Mouse (Mus musculus) CD4-positive helper T cell, adult 2 months (primary cell): ENCODE measurements around the gene Ppfia4.
A peak's percentile ranks its signal among the peaks of the same experiment; 100 is the strongest.

ENCODE experiments used
- DNase-seq: peaks from one replicate; pipeline ENCODE4 v3.0.0-alpha.2; 2012; ENCODE audit warnings: low read depth, missing footprints, low spot score

The Ppfia4 gene

DNA sequence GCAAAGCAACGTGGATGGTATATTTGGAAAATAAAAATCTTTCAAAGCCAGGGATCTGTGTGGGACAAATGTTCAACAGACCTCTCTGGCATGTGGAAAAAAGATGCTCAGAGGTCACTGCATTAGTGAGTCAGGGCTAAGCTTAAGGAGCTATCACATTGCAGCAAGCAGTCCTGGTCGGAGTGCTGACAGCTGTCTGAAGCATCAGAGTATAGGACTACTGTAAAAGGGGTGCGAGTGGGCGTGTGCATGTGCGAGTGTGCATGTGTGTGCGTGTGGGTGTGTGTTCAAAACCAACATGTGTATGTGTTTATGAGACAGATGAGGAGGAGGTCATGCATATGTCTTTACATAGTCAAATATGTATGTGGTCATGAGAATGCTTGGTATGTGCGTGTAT is 6.4 kb upstream of the Ppfia4 start:
- DNase-seq: no peak

DNA sequence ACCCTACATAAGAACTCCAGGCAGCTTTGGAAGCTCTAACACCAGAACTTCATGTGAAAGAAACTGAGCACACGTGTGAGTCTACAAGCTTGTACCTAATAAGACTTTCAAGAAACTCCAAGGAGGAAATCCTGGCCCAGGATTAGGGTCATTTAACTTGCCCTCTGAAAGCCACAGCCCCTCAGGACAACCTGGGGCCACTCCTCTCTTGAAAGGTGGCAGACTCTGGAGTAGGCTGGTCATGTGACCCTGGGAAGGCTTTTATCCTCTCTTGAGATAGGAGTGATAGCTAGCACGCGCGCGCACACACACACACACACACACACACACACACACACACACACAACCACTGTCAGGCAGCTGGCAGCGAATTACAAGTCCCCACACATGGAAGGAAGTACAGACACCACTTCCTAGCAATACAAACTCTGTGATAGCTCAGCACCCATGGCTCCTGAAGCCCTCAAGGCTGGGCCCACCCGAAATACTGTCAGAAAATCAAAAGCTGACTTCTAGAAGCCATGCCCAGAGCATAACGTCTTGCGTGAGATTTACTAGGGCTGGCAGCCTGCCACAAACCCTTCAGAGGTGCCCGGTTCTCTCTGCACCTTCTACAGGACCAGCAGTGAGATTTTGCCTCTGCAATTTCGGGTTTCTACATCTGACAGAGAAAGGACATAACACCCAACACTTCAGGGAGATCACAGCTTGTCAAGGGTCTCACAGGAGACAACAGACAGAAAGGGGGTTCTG is 4.4 kb upstream of the Ppfia4 start:
- no peak for DNase-seq

- DNase-seq: no peak
These were observed 3.4 kb upstream of the Ppfia4 start for GRCm38 (mm10) chr1:134335924-134336810.

DNA sequence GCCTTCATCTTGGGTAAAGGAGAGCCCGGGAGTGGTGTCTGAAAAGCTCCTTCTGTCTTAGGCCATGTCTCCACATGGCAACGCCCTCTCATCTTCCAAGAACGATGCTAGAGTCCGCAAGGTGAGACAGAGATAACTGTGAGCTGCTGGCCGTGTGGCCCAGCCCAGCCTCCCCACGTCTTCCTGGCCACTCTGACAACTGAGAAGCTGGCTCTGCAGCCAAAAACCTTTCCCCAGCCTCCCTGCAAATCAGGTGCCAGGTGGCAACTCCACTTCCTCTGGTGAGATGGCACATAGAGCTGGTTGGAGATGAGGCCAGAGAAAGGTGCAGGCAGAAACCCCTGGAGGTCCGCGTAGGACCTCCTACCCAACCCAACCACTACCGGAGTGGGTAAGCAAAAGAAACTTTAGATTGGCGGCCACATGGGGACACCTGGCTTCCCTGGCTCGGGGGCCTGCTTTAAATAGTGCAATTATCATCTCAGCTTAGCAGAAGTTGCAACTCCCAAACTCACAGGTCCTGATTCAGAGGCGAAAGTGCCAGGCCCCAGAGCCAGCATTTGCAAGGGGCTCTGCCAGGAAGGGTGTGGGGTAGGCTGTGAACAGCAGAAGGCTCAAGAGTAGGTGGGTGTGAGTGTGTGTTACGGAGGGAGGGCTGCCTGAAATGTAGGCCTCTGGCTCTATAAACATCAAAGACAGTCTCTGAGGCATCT is 2.6 kb upstream of the Ppfia4 start:
- no peak for DNase-seq

DNA sequence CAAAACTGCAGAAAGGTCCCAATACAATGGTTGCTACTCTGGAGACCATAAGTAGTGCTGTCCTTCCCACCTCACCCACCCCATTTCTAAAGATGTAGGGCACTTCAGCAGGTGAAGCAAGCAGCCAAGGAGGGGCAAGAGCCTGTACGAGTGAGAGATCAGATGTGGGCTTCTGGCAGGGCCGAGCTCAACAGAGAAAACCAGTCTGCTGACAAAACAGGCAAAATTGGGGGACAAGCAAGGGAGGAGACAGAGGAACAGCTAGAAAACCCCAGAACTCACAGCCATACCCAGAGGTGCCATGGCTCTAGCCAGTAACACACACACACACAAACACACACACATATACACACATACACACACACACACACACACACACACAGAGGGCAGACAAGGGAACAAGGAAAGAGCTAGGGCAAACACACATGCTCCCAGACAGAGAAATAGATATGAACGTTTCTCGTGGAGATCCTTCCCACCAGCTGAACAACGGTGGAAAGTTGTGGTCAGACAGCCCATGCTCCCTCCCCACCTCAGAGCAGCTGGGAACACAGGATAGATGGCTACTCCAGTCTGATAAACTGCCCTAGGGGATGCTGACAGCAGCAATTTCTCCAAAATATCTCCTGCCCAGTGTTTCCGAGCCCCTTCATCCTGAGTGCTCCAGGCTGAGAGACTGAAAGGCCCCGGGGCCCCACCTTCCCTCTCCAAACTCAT is 1.5 kb upstream of the Ppfia4 start:
- no peak for DNase-seq

GRCm38 (mm10) chr1:134333371-134334110 is 813 bp upstream of the Ppfia4 start:
- no peak for DNase-seq

DNA sequence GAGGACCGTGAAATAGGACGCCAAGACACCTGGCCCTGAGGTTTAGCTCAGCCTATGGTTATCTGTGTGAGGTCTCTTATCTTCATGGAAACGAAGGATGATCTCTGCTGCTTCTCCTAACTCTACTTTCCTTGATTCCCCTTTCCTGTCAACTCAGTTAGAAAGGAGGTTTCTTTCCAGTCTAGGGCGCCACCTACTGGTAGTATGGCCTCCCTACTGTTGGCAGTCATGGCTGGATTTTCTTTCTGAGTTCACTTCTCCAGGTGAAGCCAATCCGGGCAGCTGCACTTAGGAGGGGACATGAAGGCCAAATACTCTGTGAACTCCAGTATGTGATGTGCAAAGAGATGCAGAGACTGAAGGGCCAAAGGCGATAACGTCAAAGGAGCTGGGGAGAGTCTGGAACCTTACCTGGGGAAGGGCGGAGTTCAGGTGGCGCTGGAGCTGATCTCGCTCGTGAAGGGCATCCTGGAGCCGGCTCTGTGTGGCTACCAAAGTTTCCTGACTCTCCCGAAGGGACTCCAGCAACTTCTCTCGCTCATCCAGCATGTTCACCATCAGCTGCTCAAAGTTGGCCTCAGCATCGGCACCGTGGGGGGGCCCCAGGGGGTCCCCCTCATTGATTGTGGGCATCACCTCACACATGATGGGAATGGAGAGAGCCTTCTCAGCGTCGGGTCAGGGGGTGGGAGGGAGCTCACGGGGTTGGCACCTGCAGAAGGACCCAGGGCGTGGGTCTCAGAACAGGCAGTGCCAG is 671 bp downstream of the Ppfia4 start:
- peak; percentile 47 for DNase-seq

DNA sequence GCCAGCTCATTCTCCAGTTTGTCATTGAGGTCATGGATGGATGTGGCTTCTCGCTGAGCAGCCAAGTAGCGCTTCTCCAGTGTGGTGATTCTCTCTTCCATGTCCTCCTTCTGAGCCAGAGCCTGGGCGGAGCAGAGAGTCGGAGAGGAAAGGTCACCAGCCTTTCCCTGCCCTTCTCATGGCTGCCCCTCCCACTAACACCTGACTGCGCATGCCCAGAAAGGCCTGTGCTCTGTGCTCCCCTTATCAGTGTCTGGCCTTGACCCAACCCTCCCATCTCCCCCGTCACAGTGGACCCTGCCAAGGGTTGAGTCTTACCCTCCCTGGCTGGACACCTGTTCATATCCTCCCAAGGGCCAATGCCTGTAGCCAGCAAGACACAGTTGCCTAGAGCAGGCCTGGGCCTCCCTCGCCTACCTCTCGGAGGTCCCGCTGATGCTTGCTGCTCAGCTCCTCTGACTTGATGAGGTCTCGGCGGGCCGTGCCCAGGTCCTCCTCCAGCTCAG is 5.8 kb downstream of the Ppfia4 start:
- DNase-seq: no peak

DNA sequence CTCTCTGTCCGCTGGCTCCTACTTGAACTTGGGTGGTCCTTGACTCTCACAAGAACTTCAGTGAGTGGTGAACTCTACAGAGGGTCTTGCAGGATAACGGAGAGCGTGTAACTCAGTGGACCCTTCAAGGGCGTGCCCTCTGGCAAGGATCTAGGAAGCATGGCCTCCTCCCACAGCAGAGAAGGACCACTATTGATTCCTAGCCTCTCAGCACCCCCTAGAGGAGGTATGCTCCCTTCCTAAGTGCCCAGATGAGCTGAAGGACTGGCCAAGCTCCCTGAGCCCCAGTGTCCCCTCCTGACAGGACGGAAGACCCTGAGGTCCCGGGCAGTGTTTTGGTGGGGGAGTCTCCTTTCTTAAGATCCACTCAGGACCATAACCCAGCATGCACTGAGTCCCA is 10.1 kb downstream of the Ppfia4 start:
- DNase-seq: no peak

DNA sequence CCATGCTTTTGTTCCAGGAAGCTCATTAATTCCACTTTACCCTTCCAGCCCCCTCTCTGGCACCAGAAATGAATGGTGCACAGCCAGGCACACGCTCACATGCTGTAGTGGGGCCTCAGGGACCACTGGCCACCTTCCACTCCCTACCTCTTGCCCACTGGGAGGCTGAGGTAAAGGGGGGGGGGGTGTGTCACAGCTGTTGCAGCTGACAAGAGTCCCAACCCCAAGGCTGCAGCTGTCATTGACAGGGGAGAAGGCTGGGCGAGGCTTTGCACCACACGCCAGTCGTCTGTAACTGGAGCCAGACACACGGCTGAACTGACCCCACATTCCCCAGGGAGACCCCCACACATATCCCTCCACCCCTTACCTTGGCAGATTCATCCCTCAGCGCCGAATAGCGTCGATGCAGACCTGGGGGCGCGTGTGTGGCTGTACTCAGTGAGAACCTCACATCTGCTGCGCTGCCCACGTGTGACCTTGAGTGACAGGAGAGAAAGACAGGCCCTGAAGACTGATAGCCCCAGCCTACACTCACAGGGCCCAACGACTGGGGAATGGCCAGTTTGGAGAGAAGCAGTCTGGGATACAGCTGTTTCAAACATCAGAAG is 11.9 kb downstream of the Ppfia4 start:
- no peak for DNase-seq

GRCm38 (mm10) chr1:134318261-134318660 is 14.5 kb downstream of the Ppfia4 start:
- no peak for DNase-seq

DNA sequence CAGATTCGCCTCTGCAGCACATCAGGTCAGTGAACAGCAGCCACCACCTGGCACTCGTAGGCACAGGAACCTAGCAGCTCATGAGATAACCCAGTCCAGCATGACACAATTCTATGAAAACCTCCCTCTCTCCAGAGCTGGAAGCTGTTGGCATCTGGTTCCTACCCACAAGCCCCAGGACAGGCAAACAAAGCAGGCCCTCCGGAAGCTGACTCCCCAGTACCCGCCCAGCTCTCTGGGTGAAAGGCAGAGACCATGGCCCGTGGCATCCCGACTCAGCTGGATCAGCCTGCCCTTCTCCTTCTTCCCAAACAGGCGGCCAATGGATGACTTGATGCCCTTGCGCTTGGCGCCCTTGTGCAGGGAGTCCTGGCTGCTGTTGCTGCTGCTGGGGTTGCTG is 16.4 kb downstream of the Ppfia4 start:
- no peak for DNase-seq

DNA sequence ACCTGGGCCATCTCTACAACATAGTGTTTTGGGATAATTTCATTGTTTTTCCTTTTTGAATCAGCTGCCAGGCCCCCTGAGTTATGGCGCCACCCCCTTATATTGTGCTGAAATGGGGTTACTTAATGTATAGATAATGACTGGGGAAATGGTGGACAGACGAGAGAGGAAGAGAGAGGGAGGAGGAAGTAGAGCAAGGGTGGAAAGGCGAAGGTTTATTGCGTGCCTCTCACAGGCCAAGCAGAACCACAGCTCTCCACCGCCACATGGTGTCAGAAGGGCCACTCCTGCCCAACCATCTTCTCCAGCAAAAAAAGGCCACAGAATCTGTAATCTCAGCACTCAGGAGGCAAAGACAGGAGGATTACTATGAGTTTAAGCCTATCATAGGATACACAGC is 17.5 kb downstream of the Ppfia4 start:
- DNase-seq: no peak

DNA sequence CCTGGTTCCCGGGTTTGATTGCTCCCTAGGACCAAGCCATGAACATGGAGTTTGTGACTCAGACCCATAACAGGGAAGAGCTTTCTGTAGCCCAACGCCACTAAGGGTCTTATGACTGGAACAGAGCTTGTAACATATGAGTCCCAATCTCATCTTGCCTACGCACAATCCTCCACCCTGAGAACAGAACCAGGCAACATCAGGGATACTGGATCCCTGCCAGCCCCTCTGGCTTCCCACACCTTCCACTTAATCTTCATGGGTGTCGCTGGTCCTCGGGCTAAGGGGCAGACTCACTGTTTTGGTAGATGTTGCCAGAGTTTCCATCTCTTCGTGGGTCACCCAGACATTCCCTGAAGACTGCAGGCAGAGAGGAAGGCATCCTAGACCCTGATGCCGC is 21.0 kb downstream of the Ppfia4 start:
- DNase-seq: no peak

- no peak for DNase-seq
These were observed 22.0 kb downstream of the Ppfia4 start for GRCm38 (mm10) chr1:134310729-134311128.

GRCm38 (mm10) chr1:134310291-134310690 is 22.4 kb downstream of the Ppfia4 start:
- DNase-seq: no peak

GRCm38 (mm10) chr1:134307409-134307808 is 25.3 kb downstream of the Ppfia4 start:
- no peak for DNase-seq

- no peak for DNase-seq
These were observed 27.8 kb downstream of the Ppfia4 start for GRCm38 (mm10) chr1:134304940-134305339.

DNA sequence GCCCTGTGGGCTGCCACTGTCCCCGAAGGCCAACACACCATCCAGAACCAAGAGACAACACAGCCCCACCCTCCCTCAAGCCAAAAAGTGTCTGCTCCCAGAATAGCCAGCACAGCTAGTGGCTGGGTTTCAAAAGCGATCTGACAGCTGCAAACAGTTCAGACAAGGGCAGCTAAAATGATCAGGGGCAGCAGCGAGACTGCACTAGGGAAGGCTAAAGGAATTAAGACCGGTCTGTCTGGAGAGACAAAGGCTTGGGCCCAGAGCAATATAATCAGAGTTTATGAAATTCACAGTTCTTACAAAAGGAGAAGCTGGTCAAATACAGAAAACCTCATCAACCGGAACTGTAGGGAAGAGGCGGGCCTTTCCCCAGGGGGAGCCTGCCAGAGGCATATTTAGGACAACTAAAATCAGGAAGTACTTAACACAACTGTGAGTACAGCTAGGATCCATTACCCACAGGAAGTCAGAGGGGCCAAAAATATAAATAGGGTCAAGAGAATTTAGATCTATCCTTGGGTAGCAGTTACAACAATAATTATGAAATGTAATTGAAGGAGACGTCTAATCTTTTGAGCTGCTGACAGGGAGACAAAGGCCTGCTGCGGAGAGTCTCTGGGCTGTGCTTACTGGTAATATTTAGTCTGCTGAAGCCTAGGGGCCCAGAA is 30.0 kb downstream of the Ppfia4 start:
- DNase-seq: no peak
